Mouse (Mus musculus) heart, adult 11 months (tissue): Measurements from ENCODE around the gene T2.

Experiments
- DNase-seq: peaks from one replicate; pipeline ENCODE4 v3.0.0; 2022

The T2 gene

GRCm38 (mm10) chr17:8420739-8421138 is 64.9 kb downstream of the T2 start:
- DNase-seq, result no peak

- DNase-seq, result no peak
Observed at GRCm38 (mm10) chr17:8421517-8421916, 65.7 kb downstream of the T2 start.

GRCm38 (mm10) chr17:8423283-8423682 is 67.5 kb downstream of the T2 start:
- no peak for DNase-seq

DNA sequence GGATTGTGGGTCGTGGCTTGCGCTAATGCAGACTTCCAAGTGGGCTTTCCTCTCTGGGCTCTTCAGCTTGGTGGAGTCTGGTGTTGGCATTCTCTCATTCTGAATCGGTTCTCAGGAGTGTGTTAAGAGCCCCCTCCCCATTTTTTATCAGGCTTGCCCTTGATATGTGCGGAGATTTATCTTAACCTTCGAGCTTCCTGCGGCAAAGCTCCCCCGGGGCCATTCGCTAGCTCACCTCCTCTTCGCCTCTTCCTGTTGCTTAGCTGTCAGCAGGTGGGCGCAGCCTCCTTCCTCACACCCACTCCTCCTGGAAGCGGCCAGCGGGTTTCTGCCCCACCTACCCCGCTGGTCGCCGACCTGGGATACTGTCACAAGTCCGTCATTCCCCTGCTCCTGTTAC is 73.6 kb downstream of the T2 start:
- DNase-seq, result no peak

- no peak for DNase-seq
Observed at GRCm38 (mm10) chr17:8429896-8430295, 74.1 kb downstream of the T2 start.

DNA sequence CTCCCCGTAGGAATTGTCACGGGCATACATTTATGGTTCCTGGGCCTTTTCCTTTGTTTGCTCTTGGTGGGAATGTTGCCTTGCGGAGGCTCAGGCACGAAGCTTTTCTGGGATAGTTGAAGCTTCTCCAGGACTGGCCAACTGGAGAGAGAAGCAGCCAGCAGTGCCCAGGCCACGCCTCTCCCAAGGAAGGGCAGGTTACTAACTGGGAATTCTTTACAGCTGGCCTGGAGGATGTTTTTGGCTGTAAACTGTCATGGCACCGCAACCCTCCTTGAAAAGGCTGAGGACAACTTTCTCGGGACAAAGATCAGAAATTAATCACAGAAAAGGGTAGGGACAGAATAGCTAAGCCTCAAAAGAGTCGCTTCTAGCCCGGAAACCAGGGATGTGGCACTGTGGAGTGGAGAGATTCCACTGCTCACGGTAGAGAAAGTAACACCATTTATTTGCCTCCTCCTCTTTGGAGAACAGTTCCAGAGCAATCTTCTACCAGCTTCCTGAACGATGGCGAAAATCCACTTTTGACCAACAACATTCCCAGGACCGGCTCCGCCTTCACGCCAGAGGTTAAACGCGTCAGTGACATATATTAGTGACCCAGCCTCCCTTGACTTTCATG is 76.5 kb downstream of the T2 start:
- peak; percentile 74 for DNase-seq

DNA sequence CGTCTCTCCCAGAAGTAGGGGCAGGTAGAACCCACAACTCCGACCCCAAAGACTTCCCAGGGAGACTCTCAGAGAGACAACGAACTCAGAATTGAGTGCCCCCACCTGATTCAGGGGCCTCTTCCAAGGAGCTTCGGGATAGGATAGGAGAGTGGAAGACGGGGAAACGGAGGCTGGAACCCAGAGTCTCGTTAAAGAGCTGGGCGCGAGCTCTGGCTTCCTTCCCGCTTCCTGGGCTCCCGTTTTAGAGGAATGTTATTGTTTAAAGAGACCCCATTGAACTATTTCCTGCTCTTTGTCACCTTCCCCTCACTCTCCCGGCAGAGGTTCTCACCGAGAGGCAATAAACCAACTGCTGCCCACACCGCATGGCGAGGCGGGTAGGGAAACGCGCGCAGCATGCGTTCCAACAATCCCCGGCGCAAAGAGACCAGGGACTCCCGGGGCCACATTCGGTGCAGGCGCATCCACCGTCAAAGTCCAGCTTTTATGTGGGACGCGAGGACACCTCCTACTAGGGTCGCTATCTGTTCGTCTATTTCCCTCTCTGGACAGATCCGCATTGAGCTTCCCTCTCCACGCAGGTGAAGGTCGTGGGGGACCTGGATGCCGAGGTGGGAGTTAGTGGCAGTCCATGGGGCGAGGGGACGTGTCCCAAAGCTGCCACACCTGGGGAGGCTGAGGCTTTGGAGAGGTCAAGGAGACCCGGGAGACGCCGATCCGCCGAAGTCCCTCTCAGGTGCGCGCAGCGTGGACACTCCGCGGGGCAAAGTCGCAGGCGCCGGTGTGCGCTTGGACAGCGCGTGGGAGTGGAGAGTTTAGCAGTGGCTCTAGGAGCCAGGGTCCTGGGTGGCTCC is 77.6 kb downstream of the T2 start:
- peak; percentile 79 for DNase-seq

DNA sequence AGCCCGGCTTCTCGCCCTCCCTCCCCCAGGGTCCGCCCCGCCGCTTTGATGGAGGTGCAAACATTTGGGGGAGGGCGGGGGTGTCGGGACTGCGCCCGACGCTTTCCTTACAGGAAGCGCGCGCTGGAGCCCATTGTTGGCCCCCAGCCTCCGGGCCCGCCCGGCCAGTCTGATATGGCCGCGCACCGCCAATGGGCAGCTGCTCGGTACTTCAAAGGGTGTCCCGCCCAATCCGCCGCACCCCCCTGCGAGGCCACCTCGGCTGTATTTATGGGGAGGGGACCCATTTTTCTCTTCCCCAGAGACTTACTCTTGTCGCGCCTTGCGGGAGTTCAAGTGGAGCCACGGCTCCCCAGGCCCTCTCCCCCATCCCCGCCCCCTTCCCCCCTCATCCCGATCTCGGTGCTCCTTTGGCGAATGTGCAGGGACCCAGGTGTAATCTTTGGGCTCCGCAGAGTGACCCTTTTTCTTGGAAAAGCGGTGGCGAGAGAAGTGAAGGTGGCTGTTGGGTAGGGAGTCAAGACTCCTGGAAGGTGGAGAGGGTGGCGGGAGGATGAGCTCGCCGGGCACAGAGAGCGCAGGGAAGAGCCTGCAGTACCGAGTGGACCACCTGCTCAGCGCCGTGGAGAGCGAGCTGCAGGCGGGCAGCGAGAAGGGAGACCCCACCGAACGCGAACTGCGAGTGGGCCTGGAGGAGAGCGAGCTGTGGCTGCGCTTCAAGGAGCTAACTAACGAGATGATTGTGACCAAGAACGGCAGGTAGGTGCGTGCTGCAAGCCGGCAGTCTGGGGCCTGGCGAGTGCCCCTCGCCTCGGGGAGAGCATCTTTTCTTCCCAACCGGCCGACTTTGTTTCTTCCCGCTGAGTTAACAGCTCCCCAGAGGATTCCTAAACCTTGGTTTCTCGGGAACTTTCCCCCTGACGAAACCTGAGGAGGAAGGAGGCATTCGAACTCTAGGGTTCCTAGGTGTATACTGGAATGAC is 78.5 kb downstream of the T2 start, which contains the start of gene T:
Gene T, plus strand, starts transcription at position 446 of the 983 bp plus-strand sequence.
- DNase-seq, result peak; percentile 76

DNA sequence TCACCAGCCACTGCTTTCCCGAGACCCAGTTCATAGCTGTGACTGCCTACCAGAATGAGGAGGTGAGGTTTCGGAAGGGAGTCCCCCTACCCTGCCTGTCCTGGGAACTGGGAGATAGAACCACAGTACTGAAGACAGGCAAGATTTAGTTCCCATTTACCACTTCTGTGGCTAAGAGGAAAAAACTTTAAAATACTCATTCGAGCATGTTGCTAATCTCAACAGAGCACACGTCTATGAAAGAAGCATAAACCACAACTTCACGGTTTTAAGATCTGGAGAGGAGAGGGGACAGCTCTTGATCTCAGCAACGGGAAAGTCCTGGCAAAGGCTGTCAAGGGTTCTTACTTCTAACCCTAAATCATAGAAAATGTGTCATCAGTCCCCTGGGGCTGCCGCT is 80.4 kb downstream of the T2 start:
- DNase-seq, result no peak

- DNase-seq, result no peak
Observed at GRCm38 (mm10) chr17:8444062-8444461, 88.3 kb downstream of the T2 start.

- DNase-seq, result no peak
Observed at GRCm38 (mm10) chr17:8447676-8448192, 91.9 kb downstream of the T2 start.

DNA sequence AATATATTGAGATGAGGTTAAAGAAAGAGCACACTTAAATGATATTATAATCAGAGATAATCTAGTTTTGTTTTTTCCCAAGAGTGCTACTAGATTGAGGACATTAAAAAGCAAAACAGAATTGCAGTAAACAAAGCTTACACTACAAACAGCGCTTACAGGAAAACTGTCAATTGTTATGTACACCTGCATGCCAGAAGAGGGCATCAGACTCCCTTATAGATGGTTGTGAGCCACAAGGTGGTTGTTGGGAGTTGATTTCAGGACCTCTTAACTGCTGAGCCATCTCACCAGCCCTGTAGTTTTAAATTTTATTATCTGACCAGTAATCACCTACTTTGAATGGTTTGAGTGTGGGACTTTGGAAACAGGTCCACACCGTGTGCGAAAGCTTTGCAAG is 92.5 kb downstream of the T2 start:
- no peak for DNase-seq

- peak; percentile 55 for DNase-seq
Observed at GRCm38 (mm10) chr17:8455196-8455595, 99.4 kb downstream of the T2 start.

DNA sequence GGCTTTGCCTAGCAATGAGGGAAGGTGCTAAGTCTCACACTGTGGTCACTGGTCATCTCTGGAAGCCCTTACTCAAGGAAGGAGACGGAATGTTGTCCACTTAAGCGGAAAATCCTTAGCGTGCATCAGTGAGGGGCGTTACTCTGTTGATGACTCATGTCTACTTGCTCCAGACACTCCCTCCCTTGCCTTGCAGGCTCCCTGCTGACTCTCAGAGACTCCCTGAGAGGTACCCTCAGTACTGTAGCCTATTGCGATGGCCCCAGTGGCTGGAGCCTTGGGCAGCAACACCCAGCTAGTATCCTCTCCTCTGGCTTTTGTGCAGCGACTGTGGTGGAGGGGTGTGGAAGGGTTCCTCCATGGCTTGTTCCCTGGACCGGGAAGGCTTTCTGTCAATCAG is 99.8 kb downstream of the T2 start:
- DNase-seq, result peak; percentile 65

GRCm38 (mm10) chr17:8456856-8457460 is 101.2 kb downstream of the T2 start:
- no peak for DNase-seq

- DNase-seq, result peak; percentile 73
Observed at GRCm38 (mm10) chr17:8461568-8461967, 105.8 kb downstream of the T2 start.

- DNase-seq, result peak; percentile 79
Observed at GRCm38 (mm10) chr17:8463482-8464128, 107.8 kb downstream of the T2 start.

DNA sequence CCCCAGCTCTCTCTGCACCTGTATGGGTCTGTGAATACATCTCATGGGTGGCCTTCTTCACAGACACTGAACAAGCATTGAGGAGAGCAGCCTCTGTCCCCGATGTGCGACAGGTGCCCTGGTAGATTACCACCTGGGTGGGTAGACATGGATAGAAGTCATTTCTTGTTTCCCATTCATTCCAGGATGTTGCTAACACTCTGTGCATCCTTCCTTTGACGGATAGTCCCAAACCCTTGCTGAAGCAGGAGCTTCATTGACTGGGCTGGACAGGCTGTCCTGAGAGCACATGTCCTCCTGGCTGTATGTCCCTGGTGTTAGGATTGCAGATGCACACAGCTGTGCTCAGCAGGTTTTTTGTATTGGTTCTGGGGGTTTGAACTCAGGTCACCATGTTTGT is 112.0 kb downstream of the T2 start:
- peak; percentile 52 for DNase-seq

GRCm38 (mm10) chr17:8468716-8469344 is 113.0 kb downstream of the T2 start:
- peak; percentile 92 for DNase-seq
